14 mouse cellular contexts compared by ENCODE assay signal in genomic region chr19:37656441-37656840, GRCm38 (mm10). TPM values are rescaled to one million over a fixed set of nuclear protein-coding genes. Genes with fewer than 3 reads are reported as not detected.
DNase-seq lines count a peak whose midpoint lies in the region; ATAC-seq lines count a peak whose summit lies in the region.
"Had no signal": no experiment of that assay in that cellular context is flagged by ENCODE, and none has a peak within 500 bp of the region (broad histone marks: within the 10 kb centered on the region; RNA-seq: fewer than 3 reads in every experiment).

No protein-coding gene starts in this region.

- H3K4me1 ChIP-seq in hindbrain, embryonic 11.5 days (replicated peaks; ENCODE audit: control insufficient read depth, insufficient read depth, low read length) = no peaks in the 10 kb centered on the region
- no peaks in the 10 kb centered on the region for H3K4me1 ChIP-seq in hindbrain, embryonic 16.5 days (ENCODE audit: control insufficient read depth, insufficient read depth, low read depth, low read length)
- H3K4me1 ChIP-seq: neural tube, embryonic 15.5 days had no signal

- no peaks in the 10 kb centered on the region; the same call in 1 of the 2 replicates for H3K27me3 ChIP-seq in hindbrain, embryonic 11.5 days (ENCODE audit: control insufficient read depth, insufficient read depth, low read length)
- H3K27me3 ChIP-seq in hindbrain, embryonic 16.5 days (replicated peaks; ENCODE audit: control insufficient read depth, insufficient read depth, low read length) = 0 out of 2 replicates have a peak, but pooled peaks cover 2% of the 10 kb centered on the region
- H3K27me3 ChIP-seq: neural tube, embryonic 15.5 days had no signal

- H3K9me3 ChIP-seq in hindbrain, embryonic 11.5 days (ENCODE audit: control insufficient read depth, low read length) = no peaks in the 10 kb centered on the region
- no peaks in the 10 kb centered on the region for H3K9me3 ChIP-seq in hindbrain, embryonic 16.5 days (ENCODE audit: control insufficient read depth, low read length)
- H3K9me3 ChIP-seq: neural tube, embryonic 15.5 days had no signal

- H3K36me3 ChIP-seq in hindbrain, embryonic 11.5 days (ENCODE audit: control insufficient read depth, insufficient read depth, low read length) = no peaks in the 10 kb centered on the region
- no peaks in the 10 kb centered on the region for H3K36me3 ChIP-seq in hindbrain, embryonic 16.5 days (ENCODE audit: control insufficient read depth, insufficient read depth, low read length)
- H3K36me3 ChIP-seq: neural tube, embryonic 15.5 days had no signal

- no peak for ATAC-seq in hindbrain, embryonic 11.5 days (ENCODE audit: low FRiP score)
- no peak for ATAC-seq in hindbrain, embryonic 16.5 days

- no peak overlapping the region for H3K4me2 ChIP-seq in hindbrain, embryonic 11.5 days (replicated peaks; ENCODE audit: low read depth, low read length)
- no peak overlapping the region for H3K4me2 ChIP-seq in hindbrain, embryonic 16.5 days (ENCODE audit: low read length)
- H3K4me2 ChIP-seq: neural tube, embryonic 15.5 days had no signal

- H3K4me3 ChIP-seq in hindbrain, embryonic 11.5 days (ENCODE audit: low read depth, low read length) = no peak overlapping the region
- H3K4me3 ChIP-seq in hindbrain, embryonic 16.5 days (ENCODE audit: low read length) = no peak overlapping the region
- H3K4me3 ChIP-seq: neural tube, embryonic 15.5 days had no signal

- 4% methylated on average over 9 of the region's 9 CpGs for WGBS in hindbrain, embryonic 11.5 days
- WGBS in hindbrain, embryonic 16.5 days = 15% methylated on average over 9 of the region's 9 CpGs

- H3K9ac ChIP-seq in hindbrain, embryonic 11.5 days (ENCODE audit: low read depth, low read length) = no peak overlapping the region
- no peak overlapping the region for H3K9ac ChIP-seq in hindbrain, embryonic 16.5 days (ENCODE audit: low read depth, low read length)
- H3K9ac ChIP-seq: neural tube, embryonic 15.5 days had no signal

- DNase-seq in hindbrain, embryonic 11.5 days (ENCODE audit: low spot score) = peak; percentile 13
- peak; percentile 15 for DNase-seq in retina, postnatal 1 day
- no peak for DNase-seq in retina, embryonic 14.5 days (ENCODE audit: low spot score)
- DNase-seq in kidney, postnatal 14 days = peak; percentile 51
- DNase-seq in right cerebral cortex, postnatal 25 days = no peak
- DNase-seq in urinary bladder, postnatal 4 days (ENCODE audit: low spot score in 2 of 2) = no peak
- DNase-seq: cerebellum, adult 11 months; cerebellum, postnatal 25 days; heart, postnatal 10 days; lung, adult 18-20 months; thymus, postnatal 25 days had no signal

- no peak overlapping the region for H3K27ac ChIP-seq in hindbrain, embryonic 11.5 days (ENCODE audit: low read depth, low read length)
- no peak overlapping the region for H3K27ac ChIP-seq in hindbrain, embryonic 16.5 days (ENCODE audit: low read depth, low read length)
- H3K27ac ChIP-seq: macrophage; neural tube, embryonic 15.5 days had no signal

RNA-seq across cellular contexts. Expression of gene Cyp26c1, which starts 28.9 kb away (rescaled TPM):
- 3.4 and 6.1 TPM in 2 replicates for polyA plus RNA-seq in hindbrain, embryonic 11.5 days (2014; fragmentation: Nextera tagmentation; extraction: Ambion mirVana)
- not detected in 2 replicates for polyA plus RNA-seq in hindbrain, embryonic 16.5 days (2015; fragmentation: Nextera tagmentation; extraction: Ambion mirVana)
- polyA plus RNA-seq: macrophage; neural tube, embryonic 15.5 days had no signal

RNA-seq across cellular contexts. Expression of gene Cyp26a1, which starts 41.2 kb away (rescaled TPM):
- polyA plus RNA-seq in hindbrain, embryonic 11.5 days (2014; fragmentation: Nextera tagmentation; extraction: Ambion mirVana) = 16.4 and 19.9 TPM in 2 replicates
- polyA plus RNA-seq in hindbrain, embryonic 16.5 days (2015; fragmentation: Nextera tagmentation; extraction: Ambion mirVana) = 0.09 and 0.20 TPM in 2 replicates
- polyA plus RNA-seq: macrophage had no signal

Comparison
In these comparisons a context has a peak if more than half of its experiments do, and no peak if none do; other contexts are left out.
1. DNase-seq: peak in hindbrain, embryonic 11.5 days (single experiment), retina, postnatal 1 day (single experiment) and kidney, postnatal 14 days (single experiment); none in retina, embryonic 14.5 days (single experiment), right cerebral cortex, postnatal 25 days (single experiment) and urinary bladder, postnatal 4 days (0 of 2).
2. RNA of gene Cyp26a1, which starts 41.2 kb away (polyA plus RNA-seq): 16.4 to 19.9 TPM in hindbrain, embryonic 11.5 days; 0.09 to 0.20 TPM in hindbrain, embryonic 16.5 days; every median in the first group is over 10 times any median in the second.